Mouse (Mus musculus): ENCODE data around the gene Ugt1a2. TPM values are rescaled to one million over a fixed set of nuclear protein-coding genes. Genes with fewer than 3 reads are reported as not detected.

The Ugt1a2 gene
- polyA plus RNA-seq, 1 experiment = 0.32 TPM

GRCm38 (mm10) chr1:88258881-88259642, 58.7 kb downstream of the Ugt1a2 start:
- Histone ChIP-seq H3K27me3 (ENCODE audit: control insufficient read depth, insufficient read depth, low read length) (no peaks in the 10 kb centered on the region), H3K27ac (ENCODE audit: control insufficient read depth, insufficient read depth, low read length) (no peak overlapping the region), H3K36me3 (ENCODE audit: control insufficient read depth, insufficient read depth, low read length) (peaks cover 32% of the 10 kb centered on the region), H3K4me3 (ENCODE audit: control insufficient read depth, insufficient read depth, low read length) (no peak overlapping the region), H3K4me1 (replicated peaks; ENCODE audit: control insufficient read depth, insufficient read depth, low read length) (peaks cover 21% of the 10 kb centered on the region)
- TF ChIP-seq CTCF (IDR thresholded peaks at IDR 0.05; ENCODE audit: borderline replicate concordance, control insufficient read depth, extremely low read depth, insufficient read depth, low read length, poor library complexity) (no peak), POLR2A (IDR thresholded peaks at IDR 0.05; ENCODE audit: control insufficient read depth, extremely low read depth, insufficient read depth, low read length, poor library complexity) (no peak)
- 40% methylated on average over 8 of the region's 8 CpGs for WGBS
- DNase-seq = no peak

- Histone ChIP-seq H3K36me3 (ENCODE audit: control insufficient read depth, insufficient read depth, low read length) (peaks cover 38% of the 10 kb centered on the region), H3K27me3 (ENCODE audit: control insufficient read depth, insufficient read depth, low read length) (no peaks in the 10 kb centered on the region), H3K4me3 (ENCODE audit: control insufficient read depth, insufficient read depth, low read length) (no peak overlapping the region), H3K27ac (ENCODE audit: control insufficient read depth, insufficient read depth, low read length) (no peak overlapping the region), H3K4me1 (replicated peaks; ENCODE audit: control insufficient read depth, insufficient read depth, low read length) (peaks cover 21% of the 10 kb centered on the region)
- no peak for DNase-seq
- no peak for TF ChIP-seq POLR2A (IDR thresholded peaks at IDR 0.05; ENCODE audit: control insufficient read depth, extremely low read depth, insufficient read depth, low read length, poor library complexity)
- no peak for TF ChIP-seq CTCF (IDR thresholded peaks at IDR 0.05; ENCODE audit: borderline replicate concordance, control insufficient read depth, extremely low read depth, insufficient read depth, low read length, poor library complexity)
- WGBS = 84% methylated on average over 4 of the region's 4 CpGs
Measured at GRCm38 (mm10) chr1:88259643-88260024, 59.2 kb downstream of the Ugt1a2 start.

GRCm38 (mm10) chr1:88260114-88260513, 59.7 kb downstream of the Ugt1a2 start:
- no peak for TF ChIP-seq CTCF (IDR thresholded peaks at IDR 0.05; ENCODE audit: borderline replicate concordance, control insufficient read depth, extremely low read depth, insufficient read depth, low read length, poor library complexity)
- TF ChIP-seq POLR2A (IDR thresholded peaks at IDR 0.05; ENCODE audit: control insufficient read depth, extremely low read depth, insufficient read depth, low read length, poor library complexity) = no peak
- H3K27ac ChIP-seq (ENCODE audit: control insufficient read depth, insufficient read depth, low read length) = no peak overlapping the region
- no peak for DNase-seq
- H3K4me1 ChIP-seq (replicated peaks; ENCODE audit: control insufficient read depth, insufficient read depth, low read length) = peaks cover 21% of the 10 kb centered on the region
- WGBS = 89% methylated on average over 6 of the region's 6 CpGs
- H3K27me3 ChIP-seq (ENCODE audit: control insufficient read depth, insufficient read depth, low read length) = no peaks in the 10 kb centered on the region
- no peak overlapping the region for H3K4me3 ChIP-seq (ENCODE audit: control insufficient read depth, insufficient read depth, low read length)
- H3K36me3 ChIP-seq (ENCODE audit: control insufficient read depth, insufficient read depth, low read length) = peaks cover 43% of the 10 kb centered on the region

GRCm38 (mm10) chr1:88260604-88261377, 60.4 kb downstream of the Ugt1a2 start:
- Histone ChIP-seq H3K27ac (ENCODE audit: control insufficient read depth, insufficient read depth, low read length) (no peak overlapping the region), H3K36me3 (ENCODE audit: control insufficient read depth, insufficient read depth, low read length) (peaks cover 49% of the 10 kb centered on the region), H3K27me3 (ENCODE audit: control insufficient read depth, insufficient read depth, low read length) (no peaks in the 10 kb centered on the region), H3K4me1 (replicated peaks; ENCODE audit: control insufficient read depth, insufficient read depth, low read length) (peaks cover 21% of the 10 kb centered on the region), H3K4me3 (ENCODE audit: control insufficient read depth, insufficient read depth, low read length) (no peak overlapping the region)
- TF ChIP-seq POLR2A (IDR thresholded peaks at IDR 0.05; ENCODE audit: control insufficient read depth, extremely low read depth, insufficient read depth, low read length, poor library complexity) (no peak), CTCF (IDR thresholded peaks at IDR 0.05; ENCODE audit: borderline replicate concordance, control insufficient read depth, extremely low read depth, insufficient read depth, low read length, poor library complexity) (no peak)
- DNase-seq = no peak
- WGBS = 83% methylated on average over 10 of the region's 10 CpGs

- Histone ChIP-seq H3K36me3 (ENCODE audit: control insufficient read depth, insufficient read depth, low read length) (peaks cover 59% of the 10 kb centered on the region), H3K27me3 (ENCODE audit: control insufficient read depth, insufficient read depth, low read length) (no peaks in the 10 kb centered on the region), H3K4me3 (ENCODE audit: control insufficient read depth, insufficient read depth, low read length) (no peak overlapping the region), H3K27ac (ENCODE audit: control insufficient read depth, insufficient read depth, low read length) (no peak overlapping the region), H3K4me1 (replicated peaks; ENCODE audit: control insufficient read depth, insufficient read depth, low read length) (peaks cover 21% of the 10 kb centered on the region)
- 86% methylated on average over 7 of the region's 7 CpGs for WGBS
- DNase-seq = no peak
- TF ChIP-seq CTCF (IDR thresholded peaks at IDR 0.05; ENCODE audit: borderline replicate concordance, control insufficient read depth, extremely low read depth, insufficient read depth, low read length, poor library complexity) = no peak
- TF ChIP-seq POLR2A (IDR thresholded peaks at IDR 0.05; ENCODE audit: control insufficient read depth, extremely low read depth, insufficient read depth, low read length, poor library complexity) = no peak
Measured at GRCm38 (mm10) chr1:88261706-88262105, 61.3 kb downstream of the Ugt1a2 start.

GRCm38 (mm10) chr1:88262255-88262654, 61.9 kb downstream of the Ugt1a2 start:
- Histone ChIP-seq H3K36me3 (ENCODE audit: control insufficient read depth, insufficient read depth, low read length) (peaks cover 64% of the 10 kb centered on the region), H3K27ac (ENCODE audit: control insufficient read depth, insufficient read depth, low read length) (no peak overlapping the region), H3K4me1 (replicated peaks; ENCODE audit: control insufficient read depth, insufficient read depth, low read length) (peaks cover 21% of the 10 kb centered on the region), H3K4me3 (ENCODE audit: control insufficient read depth, insufficient read depth, low read length) (no peak overlapping the region), H3K27me3 (ENCODE audit: control insufficient read depth, insufficient read depth, low read length) (no peaks in the 10 kb centered on the region)
- 75% methylated on average over 4 of the region's 4 CpGs for WGBS
- TF ChIP-seq POLR2A (IDR thresholded peaks at IDR 0.05; ENCODE audit: control insufficient read depth, extremely low read depth, insufficient read depth, low read length, poor library complexity) = no peak
- TF ChIP-seq CTCF (IDR thresholded peaks at IDR 0.05; ENCODE audit: borderline replicate concordance, control insufficient read depth, extremely low read depth, insufficient read depth, low read length, poor library complexity) = no peak
- no peak for DNase-seq

Data from thymus, adult 2 months (tissue).